Mouse (Mus musculus) kidney, embryonic 16.5 days (tissue): Measurements from ENCODE around the gene Zcchc2. TPM values are rescaled to one million over a fixed set of nuclear protein-coding genes. Genes with fewer than 3 reads are reported as not detected.
A peak's percentile ranks its signal among the peaks of the same experiment; 100 is the strongest.

ENCODE experiments used
- ATAC-seq: fragments of 200-750 bp; cut with Nextera tagmentation; 2 replicates; pipeline ENCODE4 v1.8.0; 2017; ENCODE audit warnings: moderate TSS enrichment; ENCODE audit not compliant: low FRiP score, low TSS enrichment
- H3K27ac ChIP-seq: fragments of 300-500 bp; sonication (generic); 2 replicates; pipeline ENCODE4 v1.5.1; 2014; ENCODE audit warnings: low read length
- H3K27me3 ChIP-seq: fragments of 300-500 bp; sonication (generic); 2 replicates; pipeline ENCODE4 v1.6.1; 2014; ENCODE audit warnings: low read length, control low read depth, mixed read lengths; ENCODE audit not compliant: insufficient read depth
- H3K36me3 ChIP-seq: fragments of 300-500 bp; sonication (generic); 2 replicates; pipeline ENCODE4 v1.6.1; 2014; ENCODE audit warnings: low read length, control low read depth, mixed read lengths; ENCODE audit not compliant: insufficient read depth
- H3K4me1 ChIP-seq: fragments of 300-500 bp; sonication (generic); 2 replicates; pipeline ENCODE4 v1.6.1; 2014; ENCODE audit warnings: low read length, control low read depth, mixed read lengths; ENCODE audit not compliant: insufficient read depth
- H3K4me2 ChIP-seq: fragments of 300-500 bp; sonication (generic); replicated peaks from 2 replicates; pipeline ENCODE4 v1.6.1; 2014; ENCODE audit warnings: low read depth, low read length
- H3K4me3 ChIP-seq: fragments of 300-500 bp; sonication (generic); 2 replicates; pipeline ENCODE4 v1.5.1; 2014; ENCODE audit warnings: mild to moderate bottlenecking, low read length
- H3K9ac ChIP-seq: fragments of 300-500 bp; sonication (generic); replicated peaks from 2 replicates; pipeline ENCODE4 v1.6.1; 2014; ENCODE audit warnings: low read length
- H3K9me3 ChIP-seq: fragments of 300-500 bp; sonication (generic); 2 replicates; pipeline ENCODE4 v1.6.1; 2016; ENCODE audit warnings: low read length, control low read depth
- WGBS: fragments of 180-500 bp; shearing (Covaris S2); extraction: QIAGEN DNeasy Blood & Tissue Kit; methylation state at CpG from one replicate; pipeline ENCODE4 v1.1.7; 2014; 5-methylcytosine and 5-hydroxymethylcytosine counted together
- polyA plus RNA-seq: library from polyadenylated mRNA; unstranded; fragments of >200 nt; fragmentation: Nextera tagmentation; extraction: Ambion mirVana; gene quantifications from 2 replicates; pipeline ENCODE4 v1.2.1, GENCODE M21; 2015

Zcchc2 gene
- polyA plus RNA-seq, 1 experiment from 2014 or later, result 3.0 TPM

DNA sequence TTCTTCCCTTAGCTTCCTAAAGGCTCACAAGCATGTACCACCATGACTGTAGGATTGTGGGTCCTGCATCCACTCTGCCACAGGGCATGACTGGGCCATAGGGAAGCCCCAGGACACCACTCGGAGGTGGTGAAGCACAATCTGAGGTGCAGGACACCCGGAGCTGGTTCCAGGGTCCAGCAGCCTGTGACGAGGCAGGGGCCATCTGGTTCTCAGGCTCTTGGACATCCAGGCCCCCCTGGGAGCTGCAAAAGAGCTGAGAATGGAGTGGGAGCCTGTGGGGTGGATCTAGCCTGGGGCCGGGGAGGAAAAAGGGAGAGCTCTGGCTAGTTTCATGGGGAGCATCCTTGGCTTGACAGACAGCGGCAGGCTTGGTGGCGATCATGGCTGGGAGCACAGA is 77.1 kb downstream of the Zcchc2 start:
- 88% methylated on average over 6 of the region's 6 CpGs for WGBS
- Histone ChIP-seq H3K27ac (no peak overlapping the region), H3K4me3 (no peak overlapping the region), H3K4me2 (no peak overlapping the region), H3K36me3 (no peaks in the 10 kb centered on the region), H3K4me1 (peaks cover 6% of the 10 kb centered on the region; the same call in 1 of the 2 replicates), H3K9me3 (no peaks in the 10 kb centered on the region), H3K9ac (no peak overlapping the region), H3K27me3 (no peaks in the 10 kb centered on the region)
- no peak for ATAC-seq

DNA sequence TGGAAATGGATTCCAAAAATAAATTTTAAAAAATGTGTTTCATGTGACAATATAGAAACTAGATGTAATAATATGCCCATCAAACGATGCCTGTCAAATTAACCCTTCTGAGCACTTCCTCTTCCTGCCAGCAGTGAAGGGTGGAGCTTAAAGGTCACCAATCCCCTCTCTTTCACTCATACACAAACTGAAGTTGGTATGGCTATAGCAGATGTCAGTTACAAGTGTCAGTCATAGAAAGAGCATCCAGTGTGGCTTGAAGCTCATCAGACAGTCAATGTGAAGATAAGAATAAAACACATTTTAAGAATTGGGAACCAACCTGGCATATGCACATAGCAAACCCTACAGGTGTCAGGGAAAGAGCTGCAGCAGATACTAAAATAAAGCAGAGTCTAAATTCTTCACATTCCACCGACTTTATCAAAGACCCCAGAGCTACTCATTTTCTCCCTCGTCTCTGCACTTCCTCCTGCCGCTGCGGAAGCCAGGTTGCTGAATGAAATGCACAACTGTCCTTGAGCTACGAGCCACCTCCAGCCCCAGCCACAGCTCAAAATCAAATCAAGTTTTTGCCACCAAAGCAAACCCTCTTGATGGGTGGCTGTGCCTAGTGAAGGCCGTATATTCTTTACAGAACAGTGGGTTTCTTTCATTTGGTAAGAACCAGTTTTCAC is 79.8 kb downstream of the Zcchc2 start:
- H3K27ac ChIP-seq, result no peak overlapping the region
- H3K4me3 ChIP-seq, result no peak overlapping the region
- no peak overlapping the region for H3K9ac ChIP-seq
- H3K4me1 ChIP-seq, result peaks cover 6% of the 10 kb centered on the region; the same call in 1 of the 2 replicates
- no peaks in the 10 kb centered on the region for H3K27me3 ChIP-seq
- no peak overlapping the region for H3K4me2 ChIP-seq
- WGBS, result 65% methylated on average over 7 of the region's 7 CpGs
- H3K9me3 ChIP-seq, result no peaks in the 10 kb centered on the region
- H3K36me3 ChIP-seq, result no peaks in the 10 kb centered on the region
- ATAC-seq, result no peak

DNA sequence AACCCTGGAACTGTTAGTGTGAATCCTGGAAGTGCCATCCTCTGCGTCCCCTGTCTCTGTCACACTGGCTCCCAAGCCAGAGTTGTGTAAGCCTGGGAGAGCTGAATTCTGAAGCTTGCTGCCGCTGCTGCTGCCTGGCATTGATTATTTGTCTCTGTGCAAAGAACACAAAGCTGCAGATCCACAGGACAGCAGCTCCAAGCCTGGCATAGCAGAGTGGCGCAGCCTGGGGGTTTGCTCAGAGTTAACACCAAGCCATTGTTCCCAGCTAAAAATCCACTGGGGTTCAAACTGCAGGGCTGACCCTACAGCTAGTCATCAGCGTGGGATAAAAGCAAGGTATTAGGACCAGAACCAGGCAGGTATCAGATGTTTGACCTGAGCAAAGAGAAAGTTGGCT is 80.6 kb downstream of the Zcchc2 start:
- H3K4me2 ChIP-seq, result no peak overlapping the region
- no peaks in the 10 kb centered on the region for H3K27me3 ChIP-seq
- H3K4me3 ChIP-seq, result no peak overlapping the region
- H3K9ac ChIP-seq, result no peak overlapping the region
- ATAC-seq, result 0 out of 2 replicates have a peak, but pooled peaks have one; percentile 17
- H3K9me3 ChIP-seq, result no peaks in the 10 kb centered on the region
- peaks cover 6% of the 10 kb centered on the region; the same call in 1 of the 2 replicates for H3K4me1 ChIP-seq
- WGBS, result 60% methylated on average over 4 of the region's 4 CpGs
- no peaks in the 10 kb centered on the region for H3K36me3 ChIP-seq
- H3K27ac ChIP-seq, result no peak overlapping the region

DNA sequence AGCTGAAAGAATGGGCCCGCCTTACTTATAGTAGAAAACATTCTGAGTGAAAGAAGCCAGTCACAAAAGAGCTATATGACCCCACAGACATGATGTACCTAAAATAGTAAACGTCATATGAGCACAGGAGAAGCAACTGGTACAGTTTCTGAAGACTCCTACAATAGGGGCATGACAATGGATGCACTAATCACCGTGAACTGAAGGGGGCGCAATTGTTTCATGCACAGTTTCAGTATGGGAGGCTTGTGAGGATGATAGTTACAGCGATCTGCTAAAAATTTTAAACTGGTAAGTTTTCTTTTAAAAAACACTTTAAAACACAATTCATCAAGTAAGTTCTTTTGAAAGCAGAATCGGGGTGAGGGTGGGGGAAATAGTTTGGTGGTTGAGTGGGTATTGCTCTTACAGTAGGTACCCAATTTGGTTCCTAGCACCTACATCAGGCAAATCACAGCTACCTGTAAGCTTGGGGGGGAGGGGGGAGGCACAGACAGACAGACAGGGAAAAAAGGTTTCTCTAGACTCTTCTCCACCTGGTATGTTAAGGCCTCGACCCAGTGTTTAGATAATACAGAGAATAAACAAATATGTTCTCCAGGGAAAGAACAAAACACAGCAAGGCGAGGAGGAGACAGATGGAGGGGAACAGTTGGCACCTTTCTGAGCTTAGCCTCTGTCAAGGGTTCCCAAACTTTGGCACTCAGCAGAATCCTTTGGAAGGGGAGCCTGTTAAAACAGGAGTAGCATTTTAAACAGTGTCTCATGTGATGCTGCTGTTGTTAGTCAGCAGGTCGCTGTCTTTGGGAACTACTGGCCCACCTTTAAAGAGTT is 81.2 kb downstream of the Zcchc2 start:
- Histone ChIP-seq H3K9ac (no peak overlapping the region), H3K27ac (no peak overlapping the region), H3K4me2 (peak overlapping the region; percentile 14), H3K4me1 (0 out of 2 replicates have a peak, but pooled peaks cover 6% of the 10 kb centered on the region), H3K27me3 (no peaks in the 10 kb centered on the region), H3K9me3 (no peaks in the 10 kb centered on the region), H3K4me3 (no peak overlapping the region), H3K36me3 (no peaks in the 10 kb centered on the region)
- peak; percentile 75; the same call in 1 of the 2 replicates for ATAC-seq
- 15% methylated on average over 9 of the region's 9 CpGs for WGBS

DNA sequence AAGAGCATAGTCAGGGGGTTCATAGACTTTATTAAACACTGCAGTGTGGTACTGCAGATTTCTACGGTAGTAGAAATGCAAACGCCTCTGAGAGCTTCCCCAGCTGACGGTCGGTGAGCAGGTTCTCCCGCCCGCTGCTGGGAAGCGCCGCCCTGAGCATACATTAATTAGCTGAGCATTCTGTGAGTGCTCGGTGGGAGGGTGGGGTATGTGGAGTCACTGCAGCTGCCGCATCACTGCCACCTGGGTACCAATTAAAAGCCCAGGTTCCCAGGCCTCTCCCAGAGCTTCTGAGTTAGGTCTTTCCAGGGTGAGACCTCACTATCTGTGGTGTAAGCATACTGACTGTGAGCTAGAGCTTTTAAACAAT is 81.8 kb downstream of the Zcchc2 start:
- Histone ChIP-seq H3K27me3 (no peaks in the 10 kb centered on the region), H3K27ac (no peak overlapping the region), H3K4me1 (0 out of 2 replicates have a peak, but pooled peaks cover 6% of the 10 kb centered on the region), H3K4me3 (no peak overlapping the region), H3K9me3 (no peaks in the 10 kb centered on the region), H3K4me2 (peak overlapping the region; percentile 14), H3K36me3 (no peaks in the 10 kb centered on the region), H3K9ac (no peak overlapping the region)
- ATAC-seq, result peak; percentile 82
- 5% methylated on average over 10 of the region's 10 CpGs for WGBS

DNA sequence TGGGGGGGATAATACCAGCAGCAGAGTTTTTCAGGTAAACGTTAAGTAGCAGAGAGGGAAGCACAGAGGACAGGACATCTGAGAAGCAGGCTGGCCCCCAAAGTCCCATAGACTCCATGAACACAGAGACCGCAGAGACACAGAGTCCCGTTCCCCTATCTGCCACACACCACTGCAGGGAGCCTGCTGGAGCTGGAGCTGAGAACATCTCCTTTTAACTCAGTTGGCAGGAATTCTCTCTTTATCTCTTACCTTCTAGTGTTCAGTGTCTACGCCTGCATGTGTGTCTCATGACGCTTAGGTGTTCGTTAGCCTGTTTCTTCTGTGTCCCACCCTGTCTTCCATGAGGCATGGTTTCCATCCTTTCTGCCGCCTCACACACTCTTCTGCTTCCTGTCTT is 83.0 kb downstream of the Zcchc2 start:
- Histone ChIP-seq H3K9ac (no peak overlapping the region), H3K36me3 (no peaks in the 10 kb centered on the region), H3K27me3 (no peaks in the 10 kb centered on the region), H3K27ac (no peak overlapping the region), H3K4me1 (0 out of 2 replicates have a peak, but pooled peaks cover 6% of the 10 kb centered on the region), H3K9me3 (no peaks in the 10 kb centered on the region), H3K4me2 (no peak overlapping the region), H3K4me3 (no peak overlapping the region)
- 83% methylated on average over 7 of the region's 7 CpGs for WGBS
- no peak for ATAC-seq

DNA sequence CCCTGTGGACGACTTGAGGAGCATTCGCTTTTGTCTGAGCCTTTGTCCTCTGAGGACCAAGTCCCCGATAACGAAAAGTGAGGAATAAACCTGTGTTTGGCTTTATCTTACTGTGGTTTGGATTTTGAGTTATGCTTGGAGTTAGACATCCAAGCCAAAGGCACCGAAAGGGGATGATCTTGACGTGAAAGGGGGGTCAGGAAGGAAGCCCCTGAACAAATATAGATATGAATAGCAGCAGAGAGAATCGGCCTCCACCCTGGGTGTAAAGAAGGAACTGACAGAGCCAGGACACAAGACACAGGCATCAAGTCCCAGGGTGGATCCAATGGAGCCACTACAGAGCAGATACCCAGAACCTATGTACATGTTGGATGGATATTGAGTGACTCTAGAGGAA is 83.9 kb downstream of the Zcchc2 start:
- Histone ChIP-seq H3K27me3 (no peaks in the 10 kb centered on the region), H3K4me3 (no peak overlapping the region), H3K4me1 (0 out of 2 replicates have a peak, but pooled peaks cover 6% of the 10 kb centered on the region), H3K4me2 (no peak overlapping the region), H3K36me3 (no peaks in the 10 kb centered on the region), H3K27ac (no peak overlapping the region), H3K9ac (no peak overlapping the region), H3K9me3 (no peaks in the 10 kb centered on the region)
- no peak for ATAC-seq
- 77% methylated on average over 7 of the region's 7 CpGs for WGBS

DNA sequence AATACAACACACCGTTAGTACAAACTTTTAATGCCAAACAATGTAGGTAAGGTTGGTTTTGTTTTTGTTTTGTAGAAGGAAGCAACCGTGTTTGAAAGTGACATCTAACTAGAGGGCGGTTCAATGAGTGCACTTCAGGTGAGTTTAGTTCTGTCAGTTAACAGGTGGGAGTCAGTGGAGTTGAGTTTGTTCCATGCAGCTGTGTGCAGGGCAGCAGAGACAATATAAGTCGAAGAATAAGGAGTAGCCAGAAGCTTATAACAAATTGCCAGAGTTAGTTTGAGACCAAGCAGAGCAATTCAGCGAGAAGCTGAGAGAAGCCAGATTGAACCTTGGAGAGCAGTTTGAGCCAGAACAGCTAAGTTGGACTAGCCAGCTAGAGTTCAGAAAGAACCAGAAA is 84.5 kb downstream of the Zcchc2 start:
- H3K27me3 ChIP-seq, result no peaks in the 10 kb centered on the region
- no peak overlapping the region for H3K4me2 ChIP-seq
- no peak overlapping the region for H3K4me3 ChIP-seq
- no peaks in the 10 kb centered on the region for H3K9me3 ChIP-seq
- H3K36me3 ChIP-seq, result no peaks in the 10 kb centered on the region
- H3K4me1 ChIP-seq, result 0 out of 2 replicates have a peak, but pooled peaks cover 6% of the 10 kb centered on the region
- 87% methylated on average over 5 of the region's 5 CpGs for WGBS
- H3K9ac ChIP-seq, result no peak overlapping the region
- H3K27ac ChIP-seq, result no peak overlapping the region
- ATAC-seq, result no peak

DNA sequence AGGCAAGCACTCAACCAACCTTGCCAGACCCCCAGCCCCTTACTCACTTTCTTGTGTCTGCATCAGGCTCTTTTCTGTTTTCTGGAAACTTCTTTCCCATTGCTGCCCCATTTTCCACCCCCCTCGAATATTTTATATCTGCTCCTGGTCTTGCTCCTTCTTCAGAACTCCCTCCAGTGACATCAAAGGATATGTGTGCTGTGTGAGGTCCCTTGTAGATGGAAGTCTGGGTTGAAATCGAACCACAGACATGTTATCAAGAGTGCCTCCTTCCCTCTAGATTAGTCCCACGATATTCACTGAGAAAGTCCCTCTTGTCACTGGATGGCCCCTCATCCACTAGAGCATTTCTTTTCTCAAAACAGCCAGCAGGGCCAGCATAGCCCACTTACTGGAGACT is 86.4 kb downstream of the Zcchc2 start:
- H3K4me1 ChIP-seq, result 0 out of 2 replicates have a peak, but pooled peaks cover 3% of the 10 kb centered on the region
- no peaks in the 10 kb centered on the region for H3K9me3 ChIP-seq
- WGBS, result 91% methylated on average over 3 of the region's 3 CpGs
- H3K4me2 ChIP-seq, result no peak overlapping the region
- H3K27ac ChIP-seq, result no peak overlapping the region
- no peak overlapping the region for H3K9ac ChIP-seq
- H3K27me3 ChIP-seq, result no peaks in the 10 kb centered on the region
- no peak overlapping the region for H3K4me3 ChIP-seq
- H3K36me3 ChIP-seq, result no peaks in the 10 kb centered on the region
- ATAC-seq, result no peak

DNA sequence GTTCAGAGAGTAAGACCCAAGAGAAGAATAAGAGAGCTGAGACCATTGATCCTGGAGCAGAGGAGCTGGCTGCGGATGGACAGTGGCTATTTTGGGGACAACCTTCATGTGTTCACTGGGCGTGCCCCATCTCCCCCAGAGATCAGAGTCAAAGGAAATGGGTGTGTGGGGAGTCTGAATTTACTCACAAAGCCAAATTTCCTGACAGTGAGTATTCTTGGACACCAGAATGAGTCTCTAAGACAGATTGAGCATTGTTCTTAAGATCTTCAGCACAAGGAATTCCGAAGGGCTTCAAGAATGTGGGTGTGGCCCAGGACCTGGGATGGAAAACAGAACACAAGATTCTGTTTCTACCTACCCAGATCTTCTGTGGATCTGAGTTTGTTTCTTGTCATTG is 87.0 kb downstream of the Zcchc2 start:
- no peaks in the 10 kb centered on the region for H3K27me3 ChIP-seq
- ATAC-seq, result no peak
- 81% methylated on average over 3 of the region's 3 CpGs for WGBS
- no peak overlapping the region for H3K4me2 ChIP-seq
- no peaks in the 10 kb centered on the region for H3K4me1 ChIP-seq
- no peak overlapping the region for H3K27ac ChIP-seq
- no peaks in the 10 kb centered on the region for H3K36me3 ChIP-seq
- no peak overlapping the region for H3K4me3 ChIP-seq
- no peaks in the 10 kb centered on the region for H3K9me3 ChIP-seq
- no peak overlapping the region for H3K9ac ChIP-seq
